Mouse (Mus musculus) urinary bladder, postnatal 4 days (tissue): ENCODE measurements around the gene Sprr2e.

Experiments used
- DNase-seq, 2 experiments: peaks; one replicate each; pipeline ENCODE4 v3.0.0; 2021 to 2022; ENCODE audit warnings: low spot score in 2 of 2

Sprr2e gene

GRCm38 (mm10) chr3:92351843-92352242 is at the start of gene Sprr2e:
TSS of gene Sprr2e (plus strand) at chr3:92352143.
- DNase-seq = no peak

- DNase-seq = no peak
Measured at GRCm38 (mm10) chr3:92307406-92307805, 44.5 kb upstream of the Sprr2e start.

- DNase-seq = no peak
Measured at GRCm38 (mm10) chr3:92316320-92316719, 35.6 kb upstream of the Sprr2e start, which contains the start of gene Sprr2b. TSS of gene Sprr2b (plus strand) at chr3:92316620.

GRCm38 (mm10) chr3:92317384-92317783 is 34.6 kb upstream of the Sprr2e start:
- DNase-seq = no peak

GRCm38 (mm10) chr3:92336278-92336677 is 15.7 kb upstream of the Sprr2e start:
- DNase-seq = no peak

- DNase-seq = no peak
Measured at GRCm38 (mm10) chr3:92338840-92339239, 13.1 kb upstream of the Sprr2e start, which contains the start of gene Sprr2d. TSS of gene Sprr2d (plus strand) at chr3:92339140.

GRCm38 (mm10) chr3:92361619-92362018 is 9.7 kb downstream of the Sprr2e start:
- DNase-seq = no peak

- DNase-seq = no peak
Measured at GRCm38 (mm10) chr3:92364887-92365286, 12.9 kb downstream of the Sprr2e start, which contains the start of gene Sprr2f. TSS of gene Sprr2f (plus strand) at chr3:92365187.

- no peak for DNase-seq
Measured at GRCm38 (mm10) chr3:92373613-92374012, 21.7 kb downstream of the Sprr2e start.

- no peak for DNase-seq
Measured at GRCm38 (mm10) chr3:92385385-92385784, 33.4 kb downstream of the Sprr2e start, which contains the start of gene Sprr2h. TSS of gene Sprr2h (plus strand) at chr3:92385685.

GRCm38 (mm10) chr3:92394301-92394700 is 42.4 kb downstream of the Sprr2e start:
- no peak for DNase-seq
